Mouse (Mus musculus) cortical plate, adult 2 months (tissue): ENCODE measurements around the gene Ifit1bl2.

Experiments
- CTCF ChIP-seq: fragments of 200-500 bp; IDR thresholded peaks from 2 replicates; pipeline ENCODE4 v1.5.1; 2011; ENCODE audit warnings: mild to moderate bottlenecking, control low read depth, low read length; ENCODE audit not compliant: insufficient read depth; ENCODE audit errors: extremely low read depth
- POLR2A ChIP-seq: fragments of 200-500 bp; IDR thresholded peaks from 2 replicates; pipeline ENCODE4 v1.6.1; 2011; ENCODE audit warnings: mild to moderate bottlenecking, low read length, control low read depth; ENCODE audit not compliant: insufficient read depth; ENCODE audit errors: extremely low read depth

GRCm38 (mm10) chr19:34666127-34666526, 25.6 kb upstream of the Ifit1bl2 start:
- peak; percentile 93 for TF ChIP-seq CTCF
- no peak for TF ChIP-seq POLR2A
